ENCODE assay signal across 16 mouse cellular contexts in genomic region chr19:18945265-18945664, GRCm38 (mm10).
"Had no signal": no experiment of that assay in that cellular context is flagged by ENCODE, and none has a peak within 500 bp of the region (broad histone marks: within the 10 kb centered on the region; RNA-seq: fewer than 3 reads in every experiment).

No protein-coding gene starts in this region.

- H3K4me2 ChIP-seq: neural tube, embryonic 13.5 days; neural tube, embryonic 15.5 days; stomach, embryonic 15.5 days had no signal

- H3K4me1 ChIP-seq: neural tube, embryonic 13.5 days; neural tube, embryonic 15.5 days; stomach, embryonic 15.5 days had no signal

- DNase-seq: retina, postnatal 1 day; right cerebral cortex, adult 18-20 months; right cerebral cortex, postnatal 14 days; right cerebral cortex, postnatal 25 days; right cerebral cortex, postnatal 4 days; spleen, adult 18-20 months; thymus, adult 18-20 months; thymus, adult 2 months; thymus, postnatal 14 days; thymus, postnatal 25 days; thymus, postnatal 36 days; thymus, postnatal 4 days had no signal

- H3K27ac ChIP-seq: neural tube, embryonic 13.5 days; neural tube, embryonic 15.5 days; stomach, embryonic 15.5 days; stomach, postnatal 0 days had no signal

- H3K36me3 ChIP-seq: neural tube, embryonic 13.5 days; neural tube, embryonic 15.5 days; stomach, embryonic 15.5 days had no signal

- H3K9ac ChIP-seq: neural tube, embryonic 13.5 days; neural tube, embryonic 15.5 days; stomach, embryonic 15.5 days had no signal

- H3K27me3 ChIP-seq: neural tube, embryonic 13.5 days; neural tube, embryonic 15.5 days; stomach, embryonic 15.5 days had no signal

- H3K9me3 ChIP-seq: neural tube, embryonic 13.5 days; neural tube, embryonic 15.5 days; stomach, embryonic 15.5 days had no signal

- H3K4me3 ChIP-seq: neural tube, embryonic 13.5 days; neural tube, embryonic 15.5 days; stomach, embryonic 15.5 days had no signal
